Mouse (Mus musculus): Measurements from ENCODE around the gene Ankrd10. TPM values are rescaled to one million over a fixed set of nuclear protein-coding genes. Genes with fewer than 3 reads are reported as not detected.
"Not testable (repeated sequence)": the region's sequence is repeated elsewhere in the genome, so short reads cannot be mapped to it uniquely, and the experiment has no call there.

Gene Ankrd10
- 77.6 and 81.7 TPM in 2 replicates for polyA plus RNA-seq (2014; fragmentation: Nextera tagmentation; extraction: Ambion mirVana)

DNA sequence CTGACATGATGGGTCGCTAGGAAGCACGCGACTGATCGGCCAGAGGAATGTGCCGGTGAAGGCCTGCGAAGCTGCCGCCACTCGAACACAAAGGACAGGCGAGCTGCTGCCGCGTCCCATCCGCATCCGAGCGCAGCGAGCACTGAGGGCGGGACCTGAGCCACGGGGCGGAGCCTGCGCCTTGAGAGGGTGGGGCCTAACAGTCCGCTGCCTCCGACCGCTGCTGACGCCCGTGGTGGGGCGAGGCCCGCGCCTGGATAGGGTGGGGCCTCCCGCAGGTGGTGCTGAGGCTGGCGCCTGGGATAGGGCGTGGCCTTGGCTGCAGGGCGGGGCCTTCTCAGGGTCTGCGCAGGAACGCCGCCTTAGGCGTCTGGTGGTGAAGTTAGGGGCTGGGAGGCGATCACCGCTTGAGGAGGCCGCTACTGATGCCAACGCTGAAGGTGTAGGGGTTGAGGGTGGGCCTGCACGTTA is at the start of gene Ankrd10:
TSS of gene Ankrd10 (minus strand) at position 147 of the 471 bp plus-strand sequence.
- H3K9me3 ChIP-seq (ENCODE audit: control insufficient read depth, low read length), result no peaks in the 10 kb centered on the region
- peak within 1 kb of the TSS; percentile 99 for H3K4me3 ChIP-seq (ENCODE audit: low read depth, low read length)
- no peaks in the 10 kb centered on the region for H3K27me3 ChIP-seq (replicated peaks; ENCODE audit: control insufficient read depth, insufficient read depth, low read length)
- peak within 1 kb of the TSS; percentile 91 for H3K9ac ChIP-seq (ENCODE audit: low read depth, low read length)
- H3K27ac ChIP-seq (replicated peaks; ENCODE audit: low read depth, low read length), result peak within 1 kb of the TSS; percentile 98
- H3K4me1 ChIP-seq (ENCODE audit: control insufficient read depth, insufficient read depth, low read length), result peaks cover 27% of the 10 kb centered on the region
- WGBS, result 0% methylated on average over 18 of the region's 40 CpGs
- DNase-seq (ENCODE audit: low spot score) (peak; percentile 98), ATAC-seq (ENCODE audit: low read depth) (peak; percentile 93)
- peaks cover 25% of the 10 kb centered on the region for H3K36me3 ChIP-seq (ENCODE audit: control insufficient read depth, insufficient read depth, low read length)
- H3K4me2 ChIP-seq (ENCODE audit: low read depth, low read length), result peak within 1 kb of the TSS; percentile 91

DNA sequence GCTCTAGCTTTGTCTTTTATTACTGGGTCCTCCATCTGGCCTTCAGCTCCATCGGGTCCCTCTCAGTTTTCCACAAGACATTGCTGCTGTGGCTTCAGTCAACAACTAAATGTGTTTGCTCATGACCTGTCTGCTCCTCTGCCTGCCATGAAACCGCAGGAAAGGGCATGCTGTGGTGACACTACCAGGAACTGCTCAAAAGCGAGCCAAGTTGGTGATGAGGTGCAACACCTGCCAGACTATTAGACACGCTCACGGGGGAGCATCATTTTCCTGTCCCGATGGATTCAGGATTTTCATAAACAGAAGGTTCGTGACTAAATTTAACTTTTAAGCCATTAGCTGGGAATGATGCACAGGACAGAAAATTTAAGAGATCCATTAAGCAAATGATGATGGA is 49.0 kb upstream of the Ankrd10 start:
- Histone ChIP-seq H3K4me2 (ENCODE audit: low read depth, low read length) (no peak overlapping the region), H3K9ac (ENCODE audit: low read depth, low read length) (no peak overlapping the region), H3K4me3 (ENCODE audit: low read depth, low read length) (no peak overlapping the region), H3K9me3 (ENCODE audit: control insufficient read depth, low read length) (peaks cover 5% of the 10 kb centered on the region; the same call in 1 of the 2 replicates), H3K36me3 (ENCODE audit: control insufficient read depth, insufficient read depth, low read length) (no peaks in the 10 kb centered on the region), H3K27ac (replicated peaks; ENCODE audit: low read depth, low read length) (no peak overlapping the region), H3K27me3 (replicated peaks; ENCODE audit: control insufficient read depth, insufficient read depth, low read length) (no peaks in the 10 kb centered on the region), H3K4me1 (ENCODE audit: control insufficient read depth, insufficient read depth, low read length) (no peaks in the 10 kb centered on the region)
- 76% methylated on average over 7 of the region's 7 CpGs for WGBS
- ATAC-seq (ENCODE audit: low read depth) (no peak), DNase-seq (ENCODE audit: low spot score) (no peak)

DNA sequence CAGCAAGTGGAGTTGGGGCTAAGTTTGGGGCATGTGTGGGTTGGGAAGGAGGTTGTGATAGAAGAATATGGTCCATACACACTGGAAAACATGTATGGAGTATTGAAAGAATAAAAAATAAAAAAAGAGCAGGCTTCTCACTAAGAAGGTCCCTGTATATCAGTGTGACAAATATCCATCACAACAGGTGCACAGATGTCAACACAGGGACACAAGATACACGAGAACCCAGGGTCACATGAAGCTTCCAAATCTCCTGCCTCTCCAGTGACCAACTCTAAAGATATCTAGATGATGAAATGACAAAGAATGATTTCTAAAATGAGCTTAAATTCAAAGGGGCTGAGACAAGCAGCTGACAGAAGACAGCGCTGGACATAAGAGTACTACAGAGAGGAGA is 32.8 kb upstream of the Ankrd10 start:
- H3K27ac ChIP-seq (replicated peaks; ENCODE audit: low read depth, low read length), result no peak overlapping the region
- H3K9ac ChIP-seq (ENCODE audit: low read depth, low read length), result no peak overlapping the region
- no peak for ATAC-seq (ENCODE audit: low read depth)
- no peak overlapping the region for H3K4me2 ChIP-seq (ENCODE audit: low read depth, low read length)
- no peaks in the 10 kb centered on the region for H3K9me3 ChIP-seq (ENCODE audit: control insufficient read depth, low read length)
- 74% methylated on average over 2 of the region's 2 CpGs for WGBS
- no peaks in the 10 kb centered on the region for H3K4me1 ChIP-seq (ENCODE audit: control insufficient read depth, insufficient read depth, low read length)
- no peaks in the 10 kb centered on the region for H3K27me3 ChIP-seq (replicated peaks; ENCODE audit: control insufficient read depth, insufficient read depth, low read length)
- H3K36me3 ChIP-seq (ENCODE audit: control insufficient read depth, insufficient read depth, low read length), result no peaks in the 10 kb centered on the region
- no peak overlapping the region for H3K4me3 ChIP-seq (ENCODE audit: low read depth, low read length)
- DNase-seq (ENCODE audit: low spot score), result no peak

DNA sequence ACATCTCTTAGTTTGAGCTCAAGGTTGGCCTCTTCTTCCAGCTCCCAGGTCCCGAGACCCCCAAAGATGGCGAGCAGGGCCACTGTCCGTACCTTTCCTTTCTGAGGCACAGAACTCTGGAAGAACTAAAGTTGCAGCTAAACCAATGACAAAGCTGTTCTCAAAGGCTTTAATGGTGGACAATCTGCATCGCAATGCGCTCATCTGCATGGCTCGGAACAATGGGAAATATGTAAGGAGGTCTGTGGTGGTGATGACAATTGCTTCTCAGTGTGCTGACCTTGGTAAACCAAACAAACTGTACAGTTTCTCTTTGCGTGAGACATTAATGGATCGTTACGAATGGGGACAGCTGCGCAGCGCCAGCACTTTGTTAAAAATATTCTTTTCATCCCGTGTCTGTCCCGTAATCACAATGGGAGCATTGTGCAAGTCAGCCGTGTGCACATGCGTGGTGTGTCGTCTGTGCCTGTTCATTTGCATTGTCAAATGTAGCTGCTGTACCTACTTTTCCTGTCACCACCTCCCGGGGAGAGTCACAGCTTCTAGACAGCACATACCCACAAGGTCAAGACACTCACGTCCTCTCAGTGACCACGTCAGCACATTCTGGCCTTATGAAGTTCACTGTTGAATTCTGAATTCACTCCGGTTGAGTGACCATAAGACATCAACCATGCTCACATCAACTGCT is 30.6 kb upstream of the Ankrd10 start:
- not testable (repeated sequence) for H3K4me1 ChIP-seq (ENCODE audit: control insufficient read depth, insufficient read depth, low read length); H3K27ac ChIP-seq (replicated peaks; ENCODE audit: low read depth, low read length); H3K36me3 ChIP-seq (ENCODE audit: control insufficient read depth, insufficient read depth, low read length); H3K4me2 ChIP-seq (ENCODE audit: low read depth, low read length); ATAC-seq (ENCODE audit: low read depth); H3K9me3 ChIP-seq (ENCODE audit: control insufficient read depth, low read length); DNase-seq (ENCODE audit: low spot score); H3K9ac ChIP-seq (ENCODE audit: low read depth, low read length); H3K27me3 ChIP-seq (replicated peaks; ENCODE audit: control insufficient read depth, insufficient read depth, low read length); H3K4me3 ChIP-seq (ENCODE audit: low read depth, low read length)
- WGBS, result 82% methylated on average over 20 of the region's 20 CpGs

DNA sequence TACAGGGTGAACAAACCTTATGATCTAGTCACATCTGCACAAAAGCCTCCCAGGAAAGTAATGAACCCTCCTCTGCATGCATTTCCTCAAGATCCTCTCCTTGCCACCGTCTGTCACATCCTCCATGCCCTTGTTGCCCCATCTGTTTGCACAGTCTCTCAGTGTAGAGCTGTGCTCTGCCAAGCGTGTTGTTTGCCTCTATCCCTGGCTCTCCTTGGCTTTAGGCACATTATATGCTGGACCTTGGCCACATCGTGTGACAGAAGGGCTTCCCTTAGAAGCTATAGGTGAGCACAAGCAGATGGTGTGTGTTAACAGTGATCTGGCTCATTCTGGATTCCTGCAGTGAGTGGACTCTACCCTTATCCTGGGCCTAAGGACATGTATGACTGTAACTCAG is 26.4 kb upstream of the Ankrd10 start:
- DNase-seq (ENCODE audit: low spot score), result no peak
- Histone ChIP-seq H3K9me3 (ENCODE audit: control insufficient read depth, low read length) (no peaks in the 10 kb centered on the region), H3K9ac (ENCODE audit: low read depth, low read length) (no peak overlapping the region), H3K27ac (replicated peaks; ENCODE audit: low read depth, low read length) (no peak overlapping the region), H3K36me3 (ENCODE audit: control insufficient read depth, insufficient read depth, low read length) (no peaks in the 10 kb centered on the region), H3K27me3 (replicated peaks; ENCODE audit: control insufficient read depth, insufficient read depth, low read length) (no peaks in the 10 kb centered on the region), H3K4me1 (ENCODE audit: control insufficient read depth, insufficient read depth, low read length) (no peaks in the 10 kb centered on the region), H3K4me2 (ENCODE audit: low read depth, low read length) (no peak overlapping the region), H3K4me3 (ENCODE audit: low read depth, low read length) (no peak overlapping the region)
- no peak for ATAC-seq (ENCODE audit: low read depth)
- WGBS, result 75% methylated on average over 3 of the region's 3 CpGs

DNA sequence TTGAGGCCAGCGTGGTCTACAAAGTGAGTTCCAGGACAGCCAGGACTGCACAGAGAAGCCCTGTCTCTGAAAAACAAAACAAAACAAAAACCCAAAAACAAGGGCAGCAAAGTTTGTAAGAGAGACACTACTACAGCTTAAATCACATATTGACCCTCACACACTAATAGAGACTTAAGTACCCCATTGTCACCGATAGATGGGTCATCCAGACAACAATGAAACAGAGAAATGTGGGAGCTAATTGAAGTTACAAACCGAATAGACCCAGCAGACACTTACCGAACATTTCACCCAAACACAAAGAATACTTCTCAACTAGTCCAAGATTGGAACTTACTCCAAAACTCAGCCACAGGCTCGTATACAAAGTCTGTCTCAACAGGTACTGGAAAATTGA is 14.5 kb upstream of the Ankrd10 start:
- Histone ChIP-seq H3K4me2 (ENCODE audit: low read depth, low read length) (no peak overlapping the region), H3K9me3 (ENCODE audit: control insufficient read depth, low read length) (no peaks in the 10 kb centered on the region), H3K36me3 (ENCODE audit: control insufficient read depth, insufficient read depth, low read length) (no peaks in the 10 kb centered on the region), H3K27ac (replicated peaks; ENCODE audit: low read depth, low read length) (no peak overlapping the region), H3K4me1 (ENCODE audit: control insufficient read depth, insufficient read depth, low read length) (peaks cover 5% of the 10 kb centered on the region), H3K4me3 (ENCODE audit: low read depth, low read length) (no peak overlapping the region), H3K9ac (ENCODE audit: low read depth, low read length) (no peak overlapping the region), H3K27me3 (replicated peaks; ENCODE audit: control insufficient read depth, insufficient read depth, low read length) (no peaks in the 10 kb centered on the region)
- 89% methylated on average over 5 of the region's 5 CpGs for WGBS
- DNase-seq (ENCODE audit: low spot score) (no peak), ATAC-seq (ENCODE audit: low read depth) (no peak)

DNA sequence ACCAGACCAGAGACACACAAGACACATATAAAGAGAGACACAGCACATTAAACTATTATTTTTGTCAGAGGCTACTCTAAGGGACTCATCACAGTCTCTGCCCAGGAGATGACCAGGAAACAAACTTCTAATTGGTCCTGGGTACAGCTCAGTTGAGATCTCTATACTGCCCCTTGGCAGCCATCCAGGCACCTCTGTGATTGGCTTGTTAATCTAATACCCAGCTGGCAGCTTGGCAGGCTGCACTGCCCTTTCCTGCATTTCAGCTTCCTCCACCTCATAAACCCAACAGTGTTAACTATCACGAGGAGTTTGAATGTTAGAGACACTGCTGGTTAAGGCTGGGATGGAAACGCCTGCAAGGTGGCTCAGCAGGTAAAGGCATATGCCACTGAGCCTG is 7.6 kb upstream of the Ankrd10 start:
- Histone ChIP-seq H3K9ac (ENCODE audit: low read depth, low read length) (no peak overlapping the region), H3K4me3 (ENCODE audit: low read depth, low read length) (no peak overlapping the region), H3K27me3 (replicated peaks; ENCODE audit: control insufficient read depth, insufficient read depth, low read length) (no peaks in the 10 kb centered on the region), H3K9me3 (ENCODE audit: control insufficient read depth, low read length) (0 out of 2 replicates have a peak, but pooled peaks cover 8% of the 10 kb centered on the region), H3K27ac (replicated peaks; ENCODE audit: low read depth, low read length) (no peak overlapping the region), H3K4me2 (ENCODE audit: low read depth, low read length) (no peak overlapping the region), H3K4me1 (ENCODE audit: control insufficient read depth, insufficient read depth, low read length) (peaks cover 5% of the 10 kb centered on the region), H3K36me3 (ENCODE audit: control insufficient read depth, insufficient read depth, low read length) (peaks cover 9% of the 10 kb centered on the region; the same call in 1 of the 2 replicates)
- WGBS, result 91% methylated on average over 2 of the region's 2 CpGs
- DNase-seq (ENCODE audit: low spot score), result no peak
- ATAC-seq (ENCODE audit: low read depth), result no peak

DNA sequence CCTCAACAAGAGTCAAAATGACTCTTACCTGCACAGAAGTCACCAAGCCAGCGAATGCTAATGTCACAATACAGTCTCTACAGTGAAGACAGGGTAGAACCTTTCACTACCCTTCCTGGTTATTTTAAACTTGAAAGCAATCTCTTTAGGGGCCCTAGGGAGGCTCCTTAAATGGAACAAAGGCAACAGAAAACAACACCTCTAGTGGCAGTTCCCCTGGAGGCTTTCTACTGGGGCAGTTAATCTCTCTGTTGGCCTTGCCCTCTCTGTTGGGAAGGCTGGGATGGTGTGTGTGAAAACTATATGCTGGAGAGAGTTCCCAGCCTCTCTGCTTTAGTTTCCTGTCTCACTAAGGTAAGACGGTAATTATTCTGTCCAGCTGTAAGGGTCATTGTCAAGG is 5.0 kb upstream of the Ankrd10 start:
- 39% methylated on average over 2 of the region's 2 CpGs for WGBS

DNA sequence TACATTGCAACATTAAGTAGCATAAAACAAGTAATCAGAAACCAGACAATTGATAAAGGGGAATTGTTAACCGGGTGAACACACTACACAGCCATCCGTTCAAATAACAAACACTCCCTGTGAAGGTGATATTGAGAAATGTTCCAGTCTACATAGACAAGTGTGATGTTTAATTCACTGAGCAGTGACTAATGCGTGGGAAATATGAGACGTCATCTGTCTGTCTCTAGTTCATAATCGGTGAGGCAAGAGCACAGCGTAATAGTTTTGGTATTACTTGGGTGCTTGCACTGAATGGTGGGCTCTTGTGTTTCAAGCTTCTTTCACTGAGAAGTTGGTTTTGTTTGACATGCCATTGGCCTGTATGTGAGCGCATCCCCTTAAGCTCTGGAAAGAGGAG is 2.0 kb upstream of the Ankrd10 start:
- Histone ChIP-seq H3K36me3 (ENCODE audit: control insufficient read depth, insufficient read depth, low read length) (peaks cover 14% of the 10 kb centered on the region; the same call in 1 of the 2 replicates), H3K27me3 (replicated peaks; ENCODE audit: control insufficient read depth, insufficient read depth, low read length) (no peaks in the 10 kb centered on the region), H3K27ac (replicated peaks; ENCODE audit: low read depth, low read length) (no peak overlapping the region), H3K4me2 (ENCODE audit: low read depth, low read length) (no peak overlapping the region), H3K4me1 (ENCODE audit: control insufficient read depth, insufficient read depth, low read length) (peaks cover 23% of the 10 kb centered on the region), H3K9ac (ENCODE audit: low read depth, low read length) (no peak overlapping the region), H3K4me3 (ENCODE audit: low read depth, low read length) (no peak overlapping the region), H3K9me3 (ENCODE audit: control insufficient read depth, low read length) (0 out of 2 replicates have a peak, but pooled peaks cover 8% of the 10 kb centered on the region)
- DNase-seq (ENCODE audit: low spot score), result no peak
- 88% methylated on average over 7 of the region's 7 CpGs for WGBS
- no peak for ATAC-seq (ENCODE audit: low read depth)

More for the DNA sequence above, 5.0 kb upstream of the Ankrd10 start:
- peaks cover 9% of the 10 kb centered on the region for H3K4me1 ChIP-seq (ENCODE audit: control insufficient read depth, insufficient read depth, low read length)
- ATAC-seq (ENCODE audit: low read depth) (no peak), DNase-seq (ENCODE audit: low spot score) (no peak)
- H3K27ac ChIP-seq (replicated peaks; ENCODE audit: low read depth, low read length), result no peak overlapping the region
- H3K9ac ChIP-seq (ENCODE audit: low read depth, low read length), result no peak overlapping the region
- H3K27me3 ChIP-seq (replicated peaks; ENCODE audit: control insufficient read depth, insufficient read depth, low read length), result no peaks in the 10 kb centered on the region
- peaks cover 9% of the 10 kb centered on the region; the same call in 1 of the 2 replicates for H3K36me3 ChIP-seq (ENCODE audit: control insufficient read depth, insufficient read depth, low read length)
- no peak overlapping the region for H3K4me2 ChIP-seq (ENCODE audit: low read depth, low read length)
- 0 out of 2 replicates have a peak, but pooled peaks cover 8% of the 10 kb centered on the region for H3K9me3 ChIP-seq (ENCODE audit: control insufficient read depth, low read length)
- no peak overlapping the region for H3K4me3 ChIP-seq (ENCODE audit: low read depth, low read length)
